Mouse (Mus musculus): ENCODE results near the gene Lrrc31. TPM values are rescaled to one million over a fixed set of nuclear protein-coding genes. Genes with fewer than 3 reads are reported as not detected.

Lrrc31 gene
- polyA plus RNA-seq, 1 experiment from 2014 or later: 1.0 TPM

- Histone ChIP-seq H3K27me3 (ENCODE audit: insufficient read depth, low read length) (no peaks in the 10 kb centered on the region), H3K36me3 (ENCODE audit: insufficient read depth, low read length) (no peaks in the 10 kb centered on the region), H3K4me3 (replicated peaks; ENCODE audit: low read depth, low read length) (no peak overlapping the region), H3K4me2 (ENCODE audit: low read length) (no peak overlapping the region), H3K4me1 (replicated peaks; ENCODE audit: insufficient read depth, low read length) (no peaks in the 10 kb centered on the region), H3K9ac (ENCODE audit: low read depth, low read length) (no peak overlapping the region), H3K9me3 (replicated peaks; ENCODE audit: low read length) (no peaks in the 10 kb centered on the region), H3K27ac (0 out of 2 replicates have a peak overlapping the region, but pooled peaks have one; percentile 42)
- 31% methylated on average over 4 of the region's 4 CpGs for WGBS
- DNase-seq (ENCODE audit: low spot score): no peak
- ATAC-seq (replicated peaks; ENCODE audit: low FRiP score, low read depth): no peak
- no peak for TF ChIP-seq CTCF (IDR thresholded peaks at IDR 0.05; ENCODE audit: low read depth)
Observed at GRCm38 (mm10) chr3:30697891-30698290, 1.8 kb downstream of the Lrrc31 start.

DNA sequence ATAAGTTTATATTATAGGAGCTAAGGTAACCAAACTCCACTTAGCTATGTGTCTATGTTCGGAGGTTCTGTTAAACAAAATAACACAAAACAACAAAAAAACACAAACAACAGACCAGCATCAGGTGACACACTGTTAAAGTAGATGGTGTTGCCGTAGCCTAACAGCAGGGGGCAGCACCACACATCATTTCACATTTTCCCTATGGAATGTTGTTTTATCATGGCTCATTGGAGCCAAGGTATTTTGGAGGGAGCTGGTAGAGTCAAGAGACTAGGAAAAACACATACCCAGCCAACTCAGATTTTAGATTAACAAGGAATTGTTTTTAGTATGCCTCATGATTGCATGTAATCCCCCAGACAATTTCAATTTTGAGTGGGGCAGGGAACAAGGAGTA is 3.3 kb downstream of the Lrrc31 start:
- H3K4me2 ChIP-seq (ENCODE audit: low read length): no peak overlapping the region
- peak; percentile 95 for TF ChIP-seq CTCF (IDR thresholded peaks at IDR 0.05; ENCODE audit: low read depth)
- H3K36me3 ChIP-seq (ENCODE audit: insufficient read depth, low read length): no peaks in the 10 kb centered on the region
- no peaks in the 10 kb centered on the region for H3K27me3 ChIP-seq (ENCODE audit: insufficient read depth, low read length)
- H3K4me3 ChIP-seq (replicated peaks; ENCODE audit: low read depth, low read length): no peak overlapping the region
- no peak overlapping the region for H3K27ac ChIP-seq
- WGBS: 6% methylated on average over 2 of the region's 2 CpGs
- peak; percentile 87 for DNase-seq (ENCODE audit: low spot score)
- peak; percentile 74 for ATAC-seq (replicated peaks; ENCODE audit: low FRiP score, low read depth)
- no peaks in the 10 kb centered on the region for H3K9me3 ChIP-seq (replicated peaks; ENCODE audit: low read length)
- H3K4me1 ChIP-seq (replicated peaks; ENCODE audit: insufficient read depth, low read length): no peaks in the 10 kb centered on the region
- no peak overlapping the region for H3K9ac ChIP-seq (ENCODE audit: low read depth, low read length)

GRCm38 (mm10) chr3:30695661-30696060 is 4.0 kb downstream of the Lrrc31 start:
- H3K36me3 ChIP-seq (ENCODE audit: insufficient read depth, low read length): no peaks in the 10 kb centered on the region
- TF ChIP-seq CTCF (IDR thresholded peaks at IDR 0.05; ENCODE audit: low read depth): no peak
- no peak overlapping the region for H3K4me3 ChIP-seq (replicated peaks; ENCODE audit: low read depth, low read length)
- H3K4me1 ChIP-seq (replicated peaks; ENCODE audit: insufficient read depth, low read length): no peaks in the 10 kb centered on the region
- H3K27me3 ChIP-seq (ENCODE audit: insufficient read depth, low read length): no peaks in the 10 kb centered on the region
- H3K9ac ChIP-seq (ENCODE audit: low read depth, low read length): no peak overlapping the region
- no peak overlapping the region for H3K27ac ChIP-seq
- 88% methylated on average over 2 of the region's 2 CpGs for WGBS
- ATAC-seq (replicated peaks; ENCODE audit: low FRiP score, low read depth) (no peak), DNase-seq (ENCODE audit: low spot score) (no peak)
- no peak overlapping the region for H3K4me2 ChIP-seq (ENCODE audit: low read length)
- no peaks in the 10 kb centered on the region for H3K9me3 ChIP-seq (replicated peaks; ENCODE audit: low read length)

- DNase-seq (ENCODE audit: low spot score): no peak
- Histone ChIP-seq H3K4me2 (ENCODE audit: low read length) (no peak overlapping the region), H3K4me3 (replicated peaks; ENCODE audit: low read depth, low read length) (no peak overlapping the region), H3K9ac (ENCODE audit: low read depth, low read length) (no peak overlapping the region), H3K27ac (no peak overlapping the region), H3K36me3 (ENCODE audit: insufficient read depth, low read length) (no peaks in the 10 kb centered on the region), H3K9me3 (replicated peaks; ENCODE audit: low read length) (no peaks in the 10 kb centered on the region), H3K4me1 (replicated peaks; ENCODE audit: insufficient read depth, low read length) (no peaks in the 10 kb centered on the region), H3K27me3 (ENCODE audit: insufficient read depth, low read length) (no peaks in the 10 kb centered on the region)
- no peak for ATAC-seq (replicated peaks; ENCODE audit: low FRiP score, low read depth)
- 61% methylated on average over 7 of the region's 7 CpGs for WGBS
- TF ChIP-seq CTCF (IDR thresholded peaks at IDR 0.05; ENCODE audit: low read depth): no peak
Observed at GRCm38 (mm10) chr3:30690976-30691375, 8.7 kb downstream of the Lrrc31 start.

DNA sequence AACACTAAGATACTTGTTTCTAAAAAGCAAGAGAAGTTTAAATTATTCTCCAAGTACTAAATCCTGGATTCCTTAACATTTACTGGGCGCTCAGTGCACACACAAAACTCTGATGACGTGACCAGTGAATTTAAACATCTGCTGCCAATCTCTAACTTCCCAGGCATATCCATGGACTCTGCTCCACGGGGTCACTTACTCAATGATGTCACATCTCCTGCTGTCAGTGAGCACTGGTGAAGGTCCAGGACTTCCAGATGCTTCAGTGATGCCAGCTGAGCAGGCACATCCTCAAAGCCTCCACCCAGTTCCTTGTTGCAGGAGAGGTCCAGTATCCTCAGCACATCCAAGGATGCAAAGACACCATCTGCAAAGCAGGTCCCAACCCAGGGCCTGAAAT is 12.4 kb downstream of the Lrrc31 start:
- Histone ChIP-seq H3K27ac (no peak overlapping the region), H3K36me3 (ENCODE audit: insufficient read depth, low read length) (no peaks in the 10 kb centered on the region), H3K4me1 (replicated peaks; ENCODE audit: insufficient read depth, low read length) (no peaks in the 10 kb centered on the region), H3K9me3 (replicated peaks; ENCODE audit: low read length) (no peaks in the 10 kb centered on the region), H3K4me2 (ENCODE audit: low read length) (no peak overlapping the region), H3K9ac (ENCODE audit: low read depth, low read length) (no peak overlapping the region), H3K27me3 (ENCODE audit: insufficient read depth, low read length) (no peaks in the 10 kb centered on the region), H3K4me3 (replicated peaks; ENCODE audit: low read depth, low read length) (no peak overlapping the region)
- no peak for TF ChIP-seq CTCF (IDR thresholded peaks at IDR 0.05; ENCODE audit: low read depth)
- 79% methylated on average over 3 of the region's 3 CpGs for WGBS
- no peak for ATAC-seq (replicated peaks; ENCODE audit: low FRiP score, low read depth)
- no peak for DNase-seq (ENCODE audit: low spot score)

GRCm38 (mm10) chr3:30683190-30683589 is 16.5 kb downstream of the Lrrc31 start:
- no peak overlapping the region for H3K27ac ChIP-seq
- no peaks in the 10 kb centered on the region for H3K27me3 ChIP-seq (ENCODE audit: insufficient read depth, low read length)
- ATAC-seq (replicated peaks; ENCODE audit: low FRiP score, low read depth) (no peak), DNase-seq (ENCODE audit: low spot score) (no peak)
- H3K9me3 ChIP-seq (replicated peaks; ENCODE audit: low read length): no peaks in the 10 kb centered on the region
- no peak overlapping the region for H3K9ac ChIP-seq (ENCODE audit: low read depth, low read length)
- WGBS: 84% methylated on average over 6 of the region's 6 CpGs
- no peaks in the 10 kb centered on the region for H3K36me3 ChIP-seq (ENCODE audit: insufficient read depth, low read length)
- no peaks in the 10 kb centered on the region for H3K4me1 ChIP-seq (replicated peaks; ENCODE audit: insufficient read depth, low read length)
- H3K4me3 ChIP-seq (replicated peaks; ENCODE audit: low read depth, low read length): no peak overlapping the region
- no peak for TF ChIP-seq CTCF (IDR thresholded peaks at IDR 0.05; ENCODE audit: low read depth)
- no peak overlapping the region for H3K4me2 ChIP-seq (ENCODE audit: low read length)

GRCm38 (mm10) chr3:30658486-30658885 is 41.2 kb downstream of the Lrrc31 start:
- no peak for TF ChIP-seq CTCF (IDR thresholded peaks at IDR 0.05; ENCODE audit: low read depth)
- no peak overlapping the region for H3K27ac ChIP-seq
- no peaks in the 10 kb centered on the region for H3K9me3 ChIP-seq (replicated peaks; ENCODE audit: low read length)
- ATAC-seq (replicated peaks; ENCODE audit: low FRiP score, low read depth): no peak
- H3K4me3 ChIP-seq (replicated peaks; ENCODE audit: low read depth, low read length): no peak overlapping the region
- no peaks in the 10 kb centered on the region for H3K27me3 ChIP-seq (ENCODE audit: insufficient read depth, low read length)
- DNase-seq (ENCODE audit: low spot score): no peak
- WGBS: 74% methylated on average over 9 of the region's 9 CpGs
- H3K4me1 ChIP-seq (replicated peaks; ENCODE audit: insufficient read depth, low read length): no peaks in the 10 kb centered on the region
- no peaks in the 10 kb centered on the region for H3K36me3 ChIP-seq (ENCODE audit: insufficient read depth, low read length)
- H3K9ac ChIP-seq (ENCODE audit: low read depth, low read length): no peak overlapping the region
- no peak overlapping the region for H3K4me2 ChIP-seq (ENCODE audit: low read length)
